Mouse (Mus musculus): ENCODE measurements around the gene Rtn4r. TPM values are rescaled to one million over a fixed set of nuclear protein-coding genes. Genes with fewer than 3 reads are reported as not detected.
"Not testable (repeated sequence)": the region's sequence is repeated elsewhere in the genome, so short reads cannot be mapped to it uniquely, and the experiment has no call there.

The Rtn4r gene
- total and polyA plus RNA-seq, 2 experiments from 2014 or later: 1.5 to 1.9 TPM

- Histone ChIP-seq H3K27ac (ENCODE audit: low read depth) (no peak overlapping the region), H3K9me3 (replicated peaks; ENCODE audit: control insufficient read depth, low read length) (no peaks in the 10 kb centered on the region), H3K36me3 (replicated peaks; ENCODE audit: control insufficient read depth, insufficient read depth, low read length) (no peaks in the 10 kb centered on the region), H3K27me3 (ENCODE audit: control insufficient read depth, insufficient read depth, low read length) (no peaks in the 10 kb centered on the region), H3K4me2 (ENCODE audit: low read depth, low read length) (no peak overlapping the region), H3K9ac (replicated peaks; ENCODE audit: low read depth, low read length) (no peak overlapping the region), H3K4me3 (ENCODE audit: low read depth, low read length) (no peak overlapping the region), H3K4me1 (ENCODE audit: control insufficient read depth, insufficient read depth) (no peaks in the 10 kb centered on the region)
- WGBS: 72% methylated on average over 15 of the region's 15 CpGs
- TF ChIP-seq CTCF (IDR thresholded peaks at IDR 0.05; ENCODE audit: low read depth): no peak
- TF ChIP-seq EP300 (IDR thresholded peaks at IDR 0.05; ENCODE audit: low read depth): no peak
- DNase-seq (ENCODE audit: low spot score): no peak
- ATAC-seq (ENCODE audit: insufficient read depth, low read depth): no peak
These were observed 67.0 kb downstream of the Rtn4r start for GRCm38 (mm10) chr16:18194208-18194985.

GRCm38 (mm10) chr16:18195068-18195467, 67.6 kb downstream of the Rtn4r start:
- Histone ChIP-seq H3K27ac (ENCODE audit: low read depth) (no peak overlapping the region), H3K9ac (replicated peaks; ENCODE audit: low read depth, low read length) (no peak overlapping the region), H3K36me3 (replicated peaks; ENCODE audit: control insufficient read depth, insufficient read depth, low read length) (no peaks in the 10 kb centered on the region), H3K27me3 (ENCODE audit: control insufficient read depth, insufficient read depth, low read length) (no peaks in the 10 kb centered on the region), H3K4me3 (ENCODE audit: low read depth, low read length) (no peak overlapping the region), H3K4me1 (ENCODE audit: control insufficient read depth, insufficient read depth) (no peaks in the 10 kb centered on the region), H3K4me2 (ENCODE audit: low read depth, low read length) (no peak overlapping the region), H3K9me3 (replicated peaks; ENCODE audit: control insufficient read depth, low read length) (no peaks in the 10 kb centered on the region)
- DNase-seq (ENCODE audit: low spot score) (no peak), ATAC-seq (ENCODE audit: insufficient read depth, low read depth) (no peak)
- no peak for TF ChIP-seq EP300 (IDR thresholded peaks at IDR 0.05; ENCODE audit: low read depth)
- TF ChIP-seq CTCF (IDR thresholded peaks at IDR 0.05; ENCODE audit: low read depth): no peak
- 59% methylated on average over 5 of the region's 5 CpGs for WGBS

GRCm38 (mm10) chr16:18195561-18195960, 68.1 kb downstream of the Rtn4r start:
- not testable (repeated sequence) for H3K36me3 ChIP-seq (replicated peaks; ENCODE audit: control insufficient read depth, insufficient read depth, low read length); ATAC-seq (ENCODE audit: insufficient read depth, low read depth); H3K4me3 ChIP-seq (ENCODE audit: low read depth, low read length); H3K27ac ChIP-seq (ENCODE audit: low read depth); H3K4me2 ChIP-seq (ENCODE audit: low read depth, low read length); H3K27me3 ChIP-seq (ENCODE audit: control insufficient read depth, insufficient read depth, low read length); DNase-seq (ENCODE audit: low spot score); H3K9me3 ChIP-seq (replicated peaks; ENCODE audit: control insufficient read depth, low read length); H3K9ac ChIP-seq (replicated peaks; ENCODE audit: low read depth, low read length); H3K4me1 ChIP-seq (ENCODE audit: control insufficient read depth, insufficient read depth)
- 44% methylated on average over 3 of the region's 3 CpGs for WGBS

GRCm38 (mm10) chr16:18197881-18198280, 70.4 kb downstream of the Rtn4r start:
- no peak for DNase-seq (ENCODE audit: low spot score)
- H3K36me3 ChIP-seq (replicated peaks; ENCODE audit: control insufficient read depth, insufficient read depth, low read length): no peaks in the 10 kb centered on the region
- no peak for ATAC-seq (ENCODE audit: insufficient read depth, low read depth)
- no peaks in the 10 kb centered on the region for H3K27me3 ChIP-seq (ENCODE audit: control insufficient read depth, insufficient read depth, low read length)
- no peaks in the 10 kb centered on the region for H3K4me1 ChIP-seq (ENCODE audit: control insufficient read depth, insufficient read depth)
- WGBS: 70% methylated on average over 6 of the region's 6 CpGs
- H3K4me2 ChIP-seq (ENCODE audit: low read depth, low read length): no peak overlapping the region
- no peak overlapping the region for H3K27ac ChIP-seq (ENCODE audit: low read depth)
- TF ChIP-seq EP300 (IDR thresholded peaks at IDR 0.05; ENCODE audit: low read depth) (no peak), CTCF (IDR thresholded peaks at IDR 0.05; ENCODE audit: low read depth) (no peak)
- no peak overlapping the region for H3K4me3 ChIP-seq (ENCODE audit: low read depth, low read length)
- no peaks in the 10 kb centered on the region for H3K9me3 ChIP-seq (replicated peaks; ENCODE audit: control insufficient read depth, low read length)
- no peak overlapping the region for H3K9ac ChIP-seq (replicated peaks; ENCODE audit: low read depth, low read length)

GRCm38 (mm10) chr16:18198365-18199098, 71.1 kb downstream of the Rtn4r start:
- Histone ChIP-seq H3K4me2 (ENCODE audit: low read depth, low read length) (no peak overlapping the region), H3K4me1 (ENCODE audit: control insufficient read depth, insufficient read depth) (no peaks in the 10 kb centered on the region), H3K27ac (ENCODE audit: low read depth) (no peak overlapping the region), H3K4me3 (ENCODE audit: low read depth, low read length) (no peak overlapping the region), H3K9me3 (replicated peaks; ENCODE audit: control insufficient read depth, low read length) (no peaks in the 10 kb centered on the region), H3K36me3 (replicated peaks; ENCODE audit: control insufficient read depth, insufficient read depth, low read length) (no peaks in the 10 kb centered on the region), H3K27me3 (ENCODE audit: control insufficient read depth, insufficient read depth, low read length) (no peaks in the 10 kb centered on the region), H3K9ac (replicated peaks; ENCODE audit: low read depth, low read length) (no peak overlapping the region)
- ATAC-seq (ENCODE audit: insufficient read depth, low read depth) (no peak), DNase-seq (ENCODE audit: low spot score) (no peak)
- TF ChIP-seq CTCF (IDR thresholded peaks at IDR 0.05; ENCODE audit: low read depth) (no peak), EP300 (IDR thresholded peaks at IDR 0.05; ENCODE audit: low read depth) (no peak)
- whole genome bisulfite sequencing: 84% methylated on average over 10 of the region's 10 CpGs
